Mouse (Mus musculus) left cerebral cortex, adult 18-20 months (tissue): Measurements from ENCODE around the gene Pcgf2. TPM values are rescaled to one million over a fixed set of nuclear protein-coding genes. Genes with fewer than 3 reads are reported as not detected.
A peak's percentile ranks its signal among the peaks of the same experiment; 100 is the strongest.
"Not testable (repeated sequence)": the region's sequence is repeated elsewhere in the genome, so short reads cannot be mapped to it uniquely, and the experiment has no call there.

Experiments used
- DNase-seq, 2 experiments: peaks; one replicate each; pipeline ENCODE4 v3.0.0; 2021 to 2022; ENCODE audit warnings: low spot score in 2 of 2, mixed read lengths in 1 of 2
- total RNA-seq, 2 experiments: library from RNA; stranded (reverse); gene quantifications; 2 replicates each; pipeline ENCODE4 v1.2.3; 2021

The Pcgf2 gene
- total RNA-seq, 2 experiments from 2014 or later = 32.4 to 35.2 TPM

DNA sequence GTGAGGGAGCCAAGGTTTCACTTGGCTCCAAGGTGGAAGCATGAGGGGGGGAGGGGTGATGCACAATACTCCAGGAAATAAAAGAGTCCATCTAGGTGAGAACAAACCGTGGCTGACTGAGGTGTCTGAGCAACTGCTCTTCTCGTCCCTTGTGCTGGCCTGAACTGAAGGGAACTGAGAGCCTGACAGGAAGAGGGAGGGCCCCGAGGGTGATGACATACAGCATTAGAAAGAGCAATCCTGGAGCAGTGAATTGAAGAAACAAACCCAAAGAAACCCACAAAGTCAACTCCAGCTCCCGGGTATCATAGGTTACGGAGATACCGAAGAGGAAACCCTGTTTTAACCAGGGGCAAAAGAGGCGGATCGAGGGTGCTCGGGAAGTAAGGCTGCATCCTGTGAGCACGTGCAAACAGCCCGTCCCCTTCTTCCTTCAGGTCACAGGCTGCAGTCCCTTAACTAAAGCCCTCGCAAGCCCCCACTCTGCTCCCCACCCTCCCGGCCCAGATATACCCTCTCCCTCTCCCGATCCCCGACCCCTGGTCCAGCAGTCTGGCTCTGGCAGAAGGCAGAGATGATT is 18.1 kb upstream of the Pcgf2 start:
- no peak for DNase-seq

DNA sequence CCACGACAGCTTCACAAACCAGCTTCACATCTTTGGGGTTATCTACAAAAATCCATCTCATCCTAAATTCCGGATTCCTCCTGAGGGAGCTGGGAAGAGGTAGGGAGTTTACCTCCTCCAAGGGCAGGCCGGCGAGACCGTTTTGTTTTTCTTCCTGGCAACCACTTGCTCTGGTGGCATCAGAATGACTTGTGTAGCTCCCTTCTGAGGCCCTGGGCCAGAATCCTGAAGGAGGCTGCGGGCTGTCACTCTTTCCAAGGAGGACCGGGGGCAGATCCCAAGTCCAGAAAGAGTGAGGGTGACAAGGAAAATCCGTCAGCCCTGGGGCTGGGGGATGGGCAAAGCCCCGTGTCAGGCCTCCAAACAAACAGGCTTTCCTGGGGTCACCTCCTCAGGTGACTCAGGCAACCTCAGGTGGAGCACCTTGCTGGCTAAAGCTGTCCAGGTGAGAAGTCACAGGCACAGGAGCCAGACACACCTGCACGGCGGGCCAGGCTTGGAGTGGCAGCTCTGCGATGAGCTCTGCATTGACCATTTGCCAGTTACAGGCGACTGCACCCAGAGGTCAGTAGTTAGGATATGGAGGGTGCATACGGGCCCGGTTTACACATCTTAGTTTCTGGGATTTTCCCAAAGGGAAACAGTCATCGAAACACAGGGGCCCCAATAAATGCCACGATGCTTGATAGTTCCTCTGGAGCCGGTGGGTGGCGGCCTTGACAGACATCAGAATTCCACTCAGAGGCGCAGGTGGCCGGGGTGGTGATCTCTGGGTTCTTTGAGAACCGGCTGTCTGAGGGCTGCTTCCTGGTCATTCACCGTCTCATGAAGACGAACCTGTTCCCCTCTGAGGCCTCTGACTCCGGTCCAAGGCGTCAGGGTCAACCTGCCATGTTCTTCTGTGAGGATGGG is 17.3 kb upstream of the Pcgf2 start:
- DNase-seq = no peak

DNA sequence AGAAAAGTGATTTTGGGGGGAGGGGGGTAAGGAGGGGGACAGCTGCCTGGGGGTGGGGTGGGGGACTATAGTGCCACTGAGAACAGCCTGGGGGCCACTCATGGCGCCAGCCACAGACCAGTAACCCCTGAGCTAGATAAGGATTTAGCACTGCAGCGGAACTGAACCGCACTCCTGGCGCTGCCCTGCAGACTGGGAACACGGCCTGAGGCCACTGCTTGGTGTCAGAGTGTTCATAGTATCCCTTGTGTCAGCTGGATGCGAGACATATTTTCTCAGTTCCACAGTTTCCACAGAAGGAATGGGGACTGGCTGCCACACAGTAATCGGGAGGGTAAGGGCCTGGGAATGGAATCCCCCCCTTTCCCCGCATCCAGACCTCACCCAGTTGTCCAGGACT is 15.7 kb upstream of the Pcgf2 start:
- DNase-seq = no peak

DNA sequence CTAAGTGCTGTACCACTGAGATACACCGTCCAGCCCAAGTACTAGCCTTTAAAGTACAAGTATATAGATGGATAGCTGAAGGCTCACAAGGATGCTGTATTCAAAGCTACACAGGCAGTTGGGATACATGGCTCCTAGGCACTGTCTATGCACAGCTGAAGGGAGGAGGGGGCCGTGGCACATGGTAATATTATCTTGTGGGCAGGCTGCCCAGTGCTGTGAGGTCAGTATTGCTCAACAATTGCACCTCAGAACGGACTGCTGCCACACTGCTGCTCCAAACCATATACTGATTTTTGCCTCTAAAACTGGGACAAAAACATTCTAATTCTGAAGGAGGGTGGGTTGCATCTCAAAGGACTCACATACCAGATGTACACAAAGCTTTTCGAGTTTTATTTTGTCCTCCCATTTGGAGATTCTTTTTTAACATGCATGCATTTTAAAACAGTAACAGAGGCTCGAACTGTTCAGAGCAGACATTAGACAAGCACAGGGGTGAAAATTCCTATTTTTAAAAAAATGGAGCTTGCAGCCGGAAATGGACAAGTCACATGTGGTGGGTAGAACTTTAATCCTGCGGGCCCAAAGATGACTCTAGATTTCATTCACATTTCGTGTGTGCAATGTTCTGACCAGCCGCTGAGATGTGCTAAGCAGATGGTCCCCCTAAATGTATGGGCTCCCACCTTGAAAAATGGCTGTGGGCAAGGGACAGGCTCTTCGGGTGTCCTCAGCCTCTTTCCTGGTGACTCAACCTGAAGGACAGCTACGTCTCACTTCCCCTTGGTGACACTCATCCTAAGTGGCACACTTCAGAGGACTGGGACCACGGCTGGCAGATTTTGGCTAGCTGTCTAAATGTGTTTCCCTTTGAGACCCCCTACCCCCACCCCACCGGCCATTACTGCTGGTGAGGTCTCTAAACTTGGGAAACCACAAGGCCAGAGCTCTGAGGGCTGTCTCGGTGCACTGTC is 14.8 kb upstream of the Pcgf2 start:
- DNase-seq = peak in 1 of 2 experiments; percentile 25

DNA sequence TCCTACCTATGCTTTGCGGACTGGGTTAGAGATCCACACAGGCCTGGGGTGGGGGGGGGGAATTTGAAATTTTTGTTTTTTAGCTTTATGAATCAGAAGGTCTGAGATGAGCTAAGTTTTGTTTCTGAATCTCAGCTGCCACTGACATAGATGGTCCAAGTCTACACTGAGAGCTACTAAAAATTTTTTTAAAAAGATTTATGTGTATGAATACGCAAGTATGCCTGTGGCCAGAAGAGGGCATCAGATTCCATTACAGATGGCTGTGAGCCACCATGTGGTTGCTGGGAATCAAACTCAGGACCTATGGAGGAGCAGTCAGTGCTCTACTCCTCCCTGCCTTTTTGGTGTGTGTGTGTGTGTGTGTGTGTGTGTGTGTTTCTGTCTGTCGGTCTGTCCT is 14.1 kb upstream of the Pcgf2 start:
- DNase-seq = no peak

DNA sequence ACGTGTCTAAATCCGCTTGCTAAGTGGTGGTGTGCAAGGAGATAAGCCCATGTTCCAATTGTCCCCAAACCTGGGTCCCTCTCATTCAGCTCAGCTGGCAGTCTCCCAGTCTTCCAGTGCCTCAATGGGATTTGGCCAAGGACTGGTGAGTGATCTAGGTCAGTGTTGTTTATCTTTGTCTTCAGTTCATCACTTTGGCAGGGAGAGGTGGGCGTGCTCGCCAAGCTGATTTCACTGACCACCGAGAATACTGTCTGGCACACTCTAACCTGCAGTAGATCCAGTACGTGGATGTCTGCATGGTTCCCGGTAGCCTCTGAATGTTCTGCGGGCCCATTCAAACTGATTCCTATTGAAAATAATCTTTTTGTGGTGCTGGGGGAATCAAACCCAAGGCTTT is 13.6 kb upstream of the Pcgf2 start:
- DNase-seq = no peak

DNA sequence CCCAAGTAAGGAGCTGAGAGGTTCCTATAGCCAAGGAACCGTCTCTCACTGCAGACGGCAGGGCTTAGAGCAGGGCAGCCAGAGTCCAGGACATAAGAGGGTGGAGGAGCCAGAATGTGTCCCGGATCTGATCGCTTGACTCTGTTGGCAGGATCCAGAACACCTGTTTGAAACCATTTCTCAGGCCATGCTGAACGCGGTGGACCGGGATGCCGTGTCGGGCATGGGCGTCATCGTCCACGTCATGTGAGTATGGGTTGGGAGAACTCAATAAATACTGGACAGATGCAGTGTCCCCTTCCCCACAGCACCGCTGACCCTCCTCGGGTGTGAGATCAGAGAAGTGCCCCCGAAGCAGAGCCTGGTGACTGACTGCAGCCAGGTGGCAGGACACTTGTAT is 12.0 kb upstream of the Pcgf2 start:
- no peak for DNase-seq

DNA sequence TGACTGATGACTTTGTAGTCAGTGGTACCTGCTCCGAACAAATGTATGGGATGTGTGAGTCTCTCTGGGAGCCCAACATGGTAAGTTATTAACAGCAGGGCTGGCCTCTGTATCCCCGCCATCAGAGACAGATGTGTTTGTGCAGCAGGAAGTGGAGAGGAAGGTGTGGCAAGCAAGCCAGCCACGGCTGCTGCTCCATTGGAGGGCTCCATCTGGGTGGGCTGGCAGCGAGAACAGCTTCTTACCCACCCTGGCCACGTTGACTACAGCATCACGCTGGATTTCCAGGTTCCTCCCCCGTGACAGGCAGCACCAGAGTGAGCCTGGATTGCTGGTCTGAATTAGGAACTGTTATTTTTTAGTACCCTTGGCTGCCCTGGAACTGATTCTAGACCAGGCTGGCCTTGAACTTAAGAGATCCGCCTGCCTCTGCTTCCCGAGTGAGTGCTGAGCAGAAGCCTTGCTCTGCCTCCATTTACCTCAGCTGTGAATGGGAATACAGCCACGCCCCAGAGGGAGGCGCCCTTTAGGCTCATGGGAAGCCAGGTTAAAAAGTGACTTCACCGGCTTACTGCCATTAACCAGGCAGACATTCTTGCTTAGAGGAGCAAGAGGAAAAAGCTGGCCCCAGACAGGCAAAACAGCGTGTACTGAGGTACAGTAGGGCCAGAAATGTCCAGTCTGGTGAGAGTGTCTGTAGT is 11.1 kb upstream of the Pcgf2 start:
- no peak for DNase-seq

DNA sequence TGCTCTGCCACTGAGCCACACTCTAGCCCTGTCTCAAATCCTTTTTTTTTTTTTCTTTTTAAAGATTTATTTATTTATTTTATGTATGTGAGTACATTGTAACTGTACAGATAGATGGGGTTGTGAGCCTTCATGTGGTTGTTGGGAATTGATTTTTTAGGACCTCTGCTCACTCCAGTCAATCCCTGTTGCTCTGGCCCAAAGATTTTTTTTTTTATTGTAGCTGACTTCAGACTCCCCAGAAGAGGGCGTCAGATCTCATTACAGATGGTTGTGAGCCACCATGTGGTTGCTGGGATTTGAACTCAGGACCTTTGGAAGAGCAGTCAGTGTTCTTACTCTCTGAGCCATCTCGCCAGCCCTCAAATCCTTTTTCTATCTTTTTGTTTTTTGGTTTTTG is 9.8 kb upstream of the Pcgf2 start:
- DNase-seq = not testable (repeated sequence)

DNA sequence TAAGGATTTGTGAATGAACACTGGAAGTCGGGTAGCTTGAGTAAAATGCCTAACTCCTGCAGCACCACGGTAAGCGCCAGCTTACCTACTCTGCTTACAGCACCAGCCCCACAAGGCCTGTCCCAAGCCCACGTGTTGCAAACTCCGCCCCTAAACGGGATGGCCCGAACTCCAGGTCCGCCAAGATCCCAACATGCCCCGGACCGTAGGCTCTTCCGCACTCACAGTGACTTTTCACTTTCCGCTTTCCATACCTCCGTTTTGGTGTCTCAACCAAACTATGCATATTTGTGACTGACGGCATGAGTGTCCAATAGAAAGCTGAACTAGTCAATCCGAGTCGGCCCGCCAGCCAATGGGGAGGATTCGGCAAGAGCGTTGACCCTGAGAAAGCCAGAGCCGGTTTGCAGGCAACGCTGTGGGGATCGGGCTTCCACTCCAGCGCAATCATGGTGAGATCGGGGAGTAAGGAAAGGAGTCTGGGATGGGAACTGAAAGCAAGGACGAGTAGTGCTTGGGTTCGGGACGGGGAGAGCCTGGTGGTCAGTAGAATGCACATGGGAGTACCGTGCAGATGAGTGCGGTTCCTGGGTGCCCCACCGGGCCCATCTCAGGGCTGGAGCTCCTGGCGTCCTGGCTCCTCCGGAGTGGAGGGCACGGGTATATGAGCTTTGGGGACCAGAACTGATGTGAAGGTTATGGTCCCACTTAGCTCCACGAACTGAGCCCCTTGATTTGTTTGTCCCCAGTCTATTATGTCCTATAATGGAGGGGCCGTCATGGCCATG is 2.9 kb upstream of the Pcgf2 start, which contains the start of gene Psmb3:
Gene Psmb3, plus strand, starts transcription at position 361 of the 788 bp plus-strand sequence.
- DNase-seq = peak; percentile 99 to 100

DNA sequence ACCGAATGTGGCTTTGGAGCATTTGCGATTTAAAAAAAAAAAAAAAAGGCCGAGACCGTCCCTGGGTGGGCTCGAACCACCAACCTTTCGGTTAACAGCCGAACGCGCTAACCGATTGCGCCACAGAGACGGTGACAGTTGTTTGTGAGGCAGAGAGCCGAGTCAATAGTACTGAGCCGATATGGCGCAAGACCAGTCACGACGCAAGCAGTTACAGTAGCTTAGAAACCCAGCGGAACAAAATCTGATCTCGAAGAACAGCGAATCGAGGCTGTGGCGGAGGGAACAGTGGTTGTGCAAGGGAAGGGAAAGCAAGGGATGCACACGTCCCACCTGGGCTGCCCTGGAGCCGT is 2.1 kb upstream of the Pcgf2 start:
- DNase-seq = peak; percentile 89

DNA sequence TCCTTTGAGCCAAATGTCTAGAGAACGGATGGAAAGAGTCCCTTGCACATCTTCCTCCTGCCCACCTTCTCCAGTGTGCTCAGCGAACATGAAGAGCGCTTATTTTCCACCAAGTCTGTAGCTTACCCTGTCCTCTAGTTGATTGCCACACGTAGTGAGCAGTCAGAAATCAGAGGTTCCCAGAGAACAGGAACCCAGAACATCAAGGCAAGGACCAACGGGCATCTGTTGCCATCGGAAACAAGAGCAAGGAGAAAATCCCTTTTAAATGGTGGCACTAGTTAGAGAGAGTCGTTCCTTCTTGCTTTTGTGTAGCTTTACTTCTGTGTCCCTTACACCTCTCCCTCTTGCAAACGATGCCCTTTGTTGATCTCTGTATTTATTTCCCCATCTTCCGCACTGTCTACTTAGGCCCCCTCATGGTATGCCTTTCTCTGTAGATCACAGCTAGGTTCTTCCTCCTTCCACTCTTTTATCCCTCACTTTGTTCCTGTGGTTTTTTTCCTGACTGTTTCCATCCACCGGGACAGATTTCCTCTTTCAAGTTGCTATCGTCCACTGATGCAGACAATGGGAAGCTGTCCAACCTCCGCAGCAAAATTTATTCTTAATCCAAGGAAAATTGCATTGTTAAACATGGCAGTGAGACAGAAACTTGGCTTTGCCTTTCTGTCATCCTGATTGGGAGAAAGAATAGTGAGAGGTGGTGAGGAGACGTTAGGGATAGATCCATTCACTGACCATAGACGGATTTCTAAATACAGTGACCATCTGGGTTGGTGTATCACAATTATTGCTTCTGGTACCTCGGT is 1.5 kb upstream of the Pcgf2 start:
- no peak for DNase-seq

DNA sequence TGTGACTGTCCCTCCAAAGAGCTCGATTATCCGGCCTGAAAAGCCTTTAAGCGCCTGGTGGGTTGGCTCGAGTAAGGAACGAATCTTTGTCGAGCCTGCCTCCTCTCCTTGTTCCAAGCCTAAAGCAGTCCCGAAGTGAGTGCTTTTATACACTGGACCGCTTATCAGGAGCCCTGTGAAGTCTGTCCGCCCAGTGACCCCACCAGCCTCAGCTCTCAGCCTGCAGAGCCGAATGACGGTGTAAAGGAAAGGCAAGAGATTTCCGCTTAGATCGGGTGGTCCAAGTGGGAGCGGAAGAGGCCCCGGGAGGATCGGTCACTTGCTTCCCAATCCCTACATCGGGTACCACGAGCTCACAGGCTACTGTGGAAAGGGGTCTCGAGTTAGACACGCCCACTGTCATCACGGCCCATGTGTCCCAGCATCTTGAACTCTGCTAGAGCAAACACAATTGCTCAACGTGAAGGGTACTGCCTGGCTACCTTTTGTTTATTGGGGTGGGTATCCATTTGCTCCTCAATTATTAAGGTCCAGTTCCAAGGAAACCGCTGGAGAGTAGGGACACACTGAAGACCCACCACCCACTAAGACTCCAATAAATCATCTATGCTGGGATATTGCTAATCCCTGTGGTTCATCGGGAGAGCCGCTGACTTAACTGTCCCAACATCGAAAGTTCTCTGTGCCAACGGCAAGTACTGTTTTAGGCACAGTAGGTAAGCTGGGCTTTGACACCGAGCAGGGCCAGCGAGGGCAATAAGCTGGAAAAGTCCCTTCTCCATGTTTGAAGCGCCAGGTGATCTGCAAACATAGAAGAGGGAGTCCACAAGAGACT is 666 bp upstream of the Pcgf2 start:
- DNase-seq = no peak

DNA sequence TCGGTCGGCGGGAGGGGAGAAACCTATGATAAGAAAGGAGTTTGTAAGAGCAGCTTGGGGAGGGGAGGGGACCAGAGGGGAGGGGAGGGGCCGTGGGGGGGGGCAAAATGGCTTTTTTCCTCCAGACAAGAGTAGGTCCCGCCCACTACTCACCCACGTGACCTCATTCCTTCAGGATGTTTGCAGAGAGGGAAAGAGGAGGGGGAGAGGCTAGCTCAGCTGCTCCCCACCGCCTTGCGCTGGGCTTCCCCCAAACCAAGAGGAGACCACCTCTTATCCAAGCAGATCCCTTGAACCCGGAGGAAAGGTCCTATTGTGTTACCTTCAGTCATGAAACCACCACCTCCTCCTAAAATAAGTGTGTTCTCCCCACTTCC is 683 bp downstream of the Pcgf2 start:
- peak; percentile 79 to 80 for DNase-seq

DNA sequence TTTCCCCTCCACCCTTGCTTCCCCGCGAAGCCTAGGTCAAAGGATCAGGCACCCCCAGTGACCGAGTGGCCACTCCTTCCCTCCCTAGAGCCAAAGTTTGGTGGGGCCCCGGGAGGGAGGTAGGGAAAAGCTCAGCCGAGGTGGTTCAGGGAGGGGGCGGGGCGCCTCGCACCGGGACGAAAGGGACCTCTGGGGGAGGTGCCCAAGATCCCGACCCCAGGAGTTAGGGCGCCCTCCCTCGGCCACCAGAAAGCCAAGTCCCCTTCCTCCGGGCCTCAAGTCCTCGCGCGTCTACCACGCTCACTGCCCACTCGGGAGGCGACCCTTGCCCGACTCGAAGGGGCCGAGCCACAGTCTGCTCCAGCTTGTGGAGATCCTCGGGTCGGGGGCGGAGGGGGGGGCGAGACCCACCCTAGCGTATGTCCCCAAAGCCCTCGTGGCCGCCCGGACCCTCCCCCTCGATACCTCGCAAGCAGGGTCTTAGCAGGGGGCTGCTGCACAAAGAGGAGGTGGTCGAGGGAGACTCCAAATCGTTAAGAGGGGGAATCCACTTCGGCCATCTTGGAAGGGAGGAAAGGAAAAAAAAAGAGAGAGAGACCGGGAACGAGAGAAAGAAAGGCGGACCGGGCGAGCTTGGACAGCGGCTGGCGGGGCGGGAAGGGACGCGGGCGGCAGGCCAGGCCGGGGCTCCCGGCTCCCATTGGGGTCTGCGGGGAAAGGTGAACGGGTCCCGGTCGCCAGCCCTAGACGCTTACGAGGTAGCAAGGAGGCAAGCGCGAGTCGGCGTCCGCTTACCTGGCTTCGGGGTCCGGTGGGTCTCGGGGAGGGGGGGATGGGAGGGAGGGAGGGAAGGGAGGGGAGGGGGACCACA is 1.3 kb downstream of the Pcgf2 start:
- DNase-seq = no peak

DNA sequence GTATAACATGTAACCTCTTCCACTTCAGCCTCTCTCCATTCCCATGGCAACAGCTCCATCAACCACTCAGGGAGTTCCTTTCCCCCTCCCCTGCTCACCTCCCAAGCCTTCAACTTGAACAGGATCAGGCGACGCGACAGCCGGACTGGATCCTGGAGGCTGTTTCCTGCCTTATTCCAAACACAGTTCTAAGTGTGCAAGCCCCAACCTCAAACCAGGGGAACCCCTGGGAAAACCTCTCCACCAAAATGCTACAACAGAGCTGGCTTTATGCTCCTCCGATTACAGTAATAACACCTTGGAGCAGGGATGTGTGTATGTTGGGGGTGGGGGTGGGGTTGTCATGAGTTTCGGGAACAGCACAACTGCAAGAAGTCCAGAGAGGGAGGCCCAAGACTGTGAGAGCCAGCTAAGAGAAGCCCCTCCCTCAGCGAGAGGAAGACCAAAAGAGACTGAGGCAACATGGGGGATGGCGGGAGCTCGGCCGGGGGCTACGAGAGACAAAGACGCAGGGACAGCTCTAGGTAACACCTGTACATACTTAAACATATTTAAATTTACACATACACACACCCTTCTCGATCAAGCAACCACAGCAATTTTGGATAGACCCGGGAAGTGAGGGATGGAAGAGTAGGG is 2.3 kb downstream of the Pcgf2 start:
- no peak for DNase-seq
